Mouse (Mus musculus): ENCODE measurements around the gene Pah.

DNA sequence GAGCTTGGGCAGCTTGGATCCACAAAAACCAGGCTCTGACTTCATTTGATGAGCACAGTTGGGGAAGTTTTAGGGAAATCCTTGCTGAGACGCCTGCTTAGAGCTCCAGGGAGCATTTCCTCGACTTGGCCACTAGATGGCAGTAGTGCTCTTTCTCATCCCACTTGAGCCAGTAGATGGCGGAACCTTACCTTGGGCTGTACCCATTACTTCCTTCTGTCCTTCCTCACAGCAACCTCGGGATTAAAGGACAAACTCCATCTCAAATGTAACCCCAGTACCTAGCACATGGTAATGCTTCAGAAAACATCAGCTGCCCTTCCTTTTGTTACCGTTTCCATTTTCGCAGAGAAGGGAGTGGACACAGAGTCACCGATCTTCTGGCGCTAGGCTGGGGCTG lies 31.1 kb downstream of the Pah start:
- TF ChIP-seq GATA1 (IDR thresholded peaks at IDR 0.05; ENCODE audit: borderline replicate concordance, low read length) = no peak
- peak; percentile 84 for TF ChIP-seq CTCF (IDR thresholded peaks at IDR 0.05; ENCODE audit: low read depth, low read length)
- TF ChIP-seq POLR2AphosphoS5 (IDR thresholded peaks at IDR 0.05; ENCODE audit: insufficient replicate concordance, low read depth, low read length) = no peak
- no peak for TF ChIP-seq GATA2 (IDR thresholded peaks at IDR 0.05; ENCODE audit: borderline replicate concordance, low read depth, low read length)
- no peak for TF ChIP-seq TAL1 (conservative IDR thresholded peaks at IDR 0.05; ENCODE audit: low read depth, low read length)

Measured in G1E (cell line).